In genomic region chr5:91826636-91827035, GRCm38 (mm10) we compare ENCODE assay signal across 25 mouse cellular contexts.
DNase-seq lines count a peak whose midpoint lies in the region; ATAC-seq and TF ChIP-seq lines count a peak whose summit lies in the region.
"Had no signal": no experiment of that assay in that cellular context is flagged by ENCODE, and none has a peak within 500 bp of the region (broad histone marks: within the 10 kb centered on the region; RNA-seq: fewer than 3 reads in every experiment).

No protein-coding gene starts in this region.

- no peaks in the 10 kb centered on the region for H3K27me3 ChIP-seq in cerebellum, adult 2 months (ENCODE audit: control insufficient read depth, insufficient read depth, low read length)
- no peaks in the 10 kb centered on the region for H3K27me3 ChIP-seq in hindbrain, postnatal 0 days (ENCODE audit: insufficient read depth, low read length)
- H3K27me3 ChIP-seq in hindbrain, embryonic 11.5 days (ENCODE audit: control insufficient read depth, insufficient read depth, low read length): no peaks in the 10 kb centered on the region
- H3K27me3 ChIP-seq in neural tube, embryonic 15.5 days (replicated peaks): no peaks in the 10 kb centered on the region
- H3K27me3 ChIP-seq: heart, embryonic 13.5 days; hindbrain, embryonic 12.5 days; limb, embryonic 13.5 days; liver, embryonic 12.5 days; midbrain, embryonic 12.5 days; neural tube, embryonic 12.5 days had no signal

- TF ChIP-seq POLR2A in cerebellum, adult 2 months (IDR thresholded peaks at IDR 0.05; ENCODE audit: borderline replicate concordance, insufficient read depth, low read length): no peak

- no peak overlapping the region for H3K4me3 ChIP-seq in cerebellum, adult 2 months (replicated peaks; ENCODE audit: insufficient read depth, low read depth, low read length)
- no peak overlapping the region for H3K4me3 ChIP-seq in hindbrain, postnatal 0 days (ENCODE audit: low read length)
- H3K4me3 ChIP-seq in hindbrain, embryonic 11.5 days (ENCODE audit: low read depth, low read length): no peak overlapping the region
- H3K4me3 ChIP-seq in neural tube, embryonic 15.5 days (replicated peaks): no peak overlapping the region
- H3K4me3 ChIP-seq: forebrain, embryonic 10.5 days; heart, embryonic 13.5 days; hindbrain, embryonic 12.5 days; limb, embryonic 13.5 days; liver, embryonic 12.5 days; midbrain, embryonic 12.5 days; neural tube, embryonic 12.5 days had no signal

- no peak overlapping the region for H3K27ac ChIP-seq in cerebellum, adult 2 months (ENCODE audit: insufficient read depth, low read length)
- H3K27ac ChIP-seq in hindbrain, postnatal 0 days: no peak overlapping the region
- H3K27ac ChIP-seq in hindbrain, embryonic 11.5 days (ENCODE audit: low read depth, low read length): no peak overlapping the region
- H3K27ac ChIP-seq in neural tube, embryonic 15.5 days (replicated peaks): no peak overlapping the region
- H3K27ac ChIP-seq: forebrain, embryonic 10.5 days; heart, embryonic 13.5 days; hindbrain, embryonic 12.5 days; kidney, postnatal 0 days; limb, embryonic 13.5 days; liver, embryonic 12.5 days; midbrain, embryonic 12.5 days; neural tube, embryonic 12.5 days had no signal

- ATAC-seq in cerebellum, adult (ENCODE audit: insufficient number of reproducible peaks, low FRiP score, low TSS enrichment): peak; percentile 36; the same call in 1 of the 2 replicates
- 0 out of 2 replicates have a peak, but pooled peaks have one; percentile 43 for ATAC-seq in hindbrain, postnatal 0 days
- ATAC-seq in hindbrain, embryonic 11.5 days (ENCODE audit: low FRiP score): no peak
- peak; percentile 22; the same call in 1 of the 2 replicates for ATAC-seq in neural tube, embryonic 15.5 days (ENCODE audit: low FRiP score)
- ATAC-seq: liver, embryonic 12.5 days had no signal

- DNase-seq in cerebellum, adult 2 months: no peak
- no peak for DNase-seq in hindbrain, postnatal 0 days (ENCODE audit: low spot score)
- no peak for DNase-seq in hindbrain, embryonic 11.5 days (ENCODE audit: low spot score)
- no peak for DNase-seq in neural tube, embryonic 10.5 days (ENCODE audit: extremely low spot score, low spot score)
- DNase-seq in layer of hippocampus, postnatal 36 days: peak; percentile 25 to 28
- no peak for DNase-seq in heart, adult 11 months
- DNase-seq: adrenal gland, postnatal 14 days; cerebellum, adult 11-12 months; gastrocnemius, postnatal 10 days; heart, postnatal 14 days; kidney, adult 2 months; lung, adult 18-20 months; lung, postnatal 10 days; spleen, adult 18-20 months; thymus, postnatal 25 days had no signal

- no peaks in the 10 kb centered on the region for H3K9me3 ChIP-seq in hindbrain, postnatal 0 days (ENCODE audit: low read length)
- no peaks in the 10 kb centered on the region for H3K9me3 ChIP-seq in hindbrain, embryonic 11.5 days (ENCODE audit: control insufficient read depth, low read length)
- H3K9me3 ChIP-seq in neural tube, embryonic 15.5 days (replicated peaks): no peaks in the 10 kb centered on the region
- H3K9me3 ChIP-seq: limb, embryonic 13.5 days; liver, embryonic 12.5 days; midbrain, embryonic 12.5 days; neural tube, embryonic 12.5 days had no signal

- no peak overlapping the region for H3K4me2 ChIP-seq in hindbrain, postnatal 0 days (ENCODE audit: low read depth, low read length)
- H3K4me2 ChIP-seq in hindbrain, embryonic 11.5 days (replicated peaks; ENCODE audit: low read depth, low read length): no peak overlapping the region
- H3K4me2 ChIP-seq in neural tube, embryonic 15.5 days: no peak overlapping the region
- H3K4me2 ChIP-seq: heart, embryonic 13.5 days; hindbrain, embryonic 12.5 days; limb, embryonic 13.5 days; liver, embryonic 12.5 days; midbrain, embryonic 12.5 days; neural tube, embryonic 12.5 days had no signal

- no peak for TF ChIP-seq CTCF in cerebellum, adult 2 months (IDR thresholded peaks at IDR 0.05; ENCODE audit: borderline replicate concordance, insufficient read depth, low read depth, low read length)
- no peak for TF ChIP-seq CTCF in hindbrain, postnatal 0 days (IDR thresholded peaks at IDR 0.05; ENCODE audit: low read depth)

- no peak overlapping the region for H3K9ac ChIP-seq in hindbrain, postnatal 0 days (replicated peaks; ENCODE audit: low read length)
- H3K9ac ChIP-seq in hindbrain, embryonic 11.5 days (ENCODE audit: low read depth, low read length): no peak overlapping the region
- H3K9ac ChIP-seq in neural tube, embryonic 15.5 days (replicated peaks): no peak overlapping the region
- H3K9ac ChIP-seq: heart, embryonic 13.5 days; hindbrain, embryonic 12.5 days; limb, embryonic 13.5 days; liver, embryonic 12.5 days; midbrain, embryonic 12.5 days; neural tube, embryonic 12.5 days had no signal

- H3K36me3 ChIP-seq in hindbrain, postnatal 0 days (ENCODE audit: insufficient read depth, low read length): no peaks in the 10 kb centered on the region
- H3K36me3 ChIP-seq in hindbrain, embryonic 11.5 days (ENCODE audit: control insufficient read depth, insufficient read depth, low read length): no peaks in the 10 kb centered on the region
- no peaks in the 10 kb centered on the region for H3K36me3 ChIP-seq in neural tube, embryonic 15.5 days
- H3K36me3 ChIP-seq: forebrain, embryonic 10.5 days; heart, embryonic 13.5 days; hindbrain, embryonic 12.5 days; limb, embryonic 13.5 days; liver, embryonic 12.5 days; midbrain, embryonic 12.5 days; neural tube, embryonic 12.5 days had no signal

- no peaks in the 10 kb centered on the region; the same call in 1 of the 2 replicates for H3K4me1 ChIP-seq in cerebellum, adult 2 months (ENCODE audit: control insufficient read depth, insufficient read depth, low read length)
- no peaks in the 10 kb centered on the region for H3K4me1 ChIP-seq in hindbrain, postnatal 0 days (ENCODE audit: insufficient read depth, low read length)
- H3K4me1 ChIP-seq in hindbrain, embryonic 11.5 days (replicated peaks; ENCODE audit: control insufficient read depth, insufficient read depth, low read length): no peaks in the 10 kb centered on the region
- H3K4me1 ChIP-seq in neural tube, embryonic 15.5 days: peaks cover 12% of the 10 kb centered on the region
- H3K4me1 ChIP-seq: forebrain, embryonic 10.5 days; heart, embryonic 13.5 days; hindbrain, embryonic 12.5 days; midbrain, embryonic 12.5 days; neural tube, embryonic 12.5 days had no signal

- WGBS in cerebellum, adult 2 months: 11% methylated on average over 1 of the region's 1 CpGs
- WGBS in hindbrain, postnatal 0 days: 50% methylated on average over 1 of the region's 1 CpGs
- WGBS in hindbrain, embryonic 11.5 days: 27% methylated on average over 1 of the region's 1 CpGs
- 44% methylated on average over 1 of the region's 1 CpGs for WGBS in neural tube, embryonic 15.5 days

Comparison
In these comparisons a context has a peak if more than half of its experiments do, and no peak if none do; other contexts are left out.
1. DNase-seq: peak in layer of hippocampus, postnatal 36 days (2 of 2); none in cerebellum, adult 2 months (0 of 2), hindbrain, postnatal 0 days (single experiment), hindbrain, embryonic 11.5 days (single experiment), neural tube, embryonic 10.5 days (single experiment) and heart, adult 11 months (single experiment).